Mouse (Mus musculus) stomach, postnatal 0 days (tissue): Measurements from ENCODE around the gene Ift80.

Experiments
- CTCF ChIP-seq: IDR thresholded peaks from 2 replicates; pipeline ENCODE4 v1.5.1; 2016; ENCODE audit warnings: antibody characterized with exemption, low read depth, mild to moderate bottlenecking, moderate library complexity
- EP300 ChIP-seq: optimal IDR thresholded peaks from 2 replicates; pipeline ENCODE3; 2016; ENCODE audit warnings: antibody characterized with exemption

DNA sequence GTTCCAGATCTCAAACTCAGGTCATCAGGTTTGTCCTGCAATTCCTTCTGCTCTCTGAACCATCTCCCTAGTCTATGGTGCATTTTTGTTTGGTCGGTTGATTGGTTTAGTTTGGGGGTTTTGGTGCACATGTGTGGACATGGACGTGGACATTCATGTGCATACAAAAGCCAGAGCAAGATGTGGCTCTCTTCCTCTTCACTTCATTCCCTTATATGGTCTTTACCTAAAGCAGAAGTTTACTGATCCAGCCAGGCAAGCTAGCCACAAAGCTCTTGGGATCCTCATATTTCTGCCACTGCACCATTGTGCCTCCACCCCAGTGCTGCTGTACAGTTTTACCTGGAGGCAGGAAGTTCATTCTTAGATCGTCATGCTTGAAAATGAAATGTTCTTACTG lies 12.8 kb upstream of the Ift80 start:
- TF ChIP-seq CTCF = no peak
- no peak for TF ChIP-seq EP300
